Mouse (Mus musculus) CD4-positive, CD25-positive, alpha-beta regulatory T cell, adult 2 months (primary cell): Measurements from ENCODE around the gene Gm20388.
A peak's percentile ranks its signal among the peaks of the same experiment; 100 is the strongest.

Source experiments
- DNase-seq: peaks from one replicate; pipeline ENCODE4 v3.0.0-alpha.2; 2012; ENCODE audit warnings: low read depth, low spot score

Gene Gm20388

GRCm38 (mm10) chr8:120228781-120229573 is 318.3 kb downstream of the Gm20388 start:
- DNase-seq, result peak; percentile 20

GRCm38 (mm10) chr8:120229574-120229916 is 318.9 kb downstream of the Gm20388 start:
- DNase-seq, result no peak

- no peak for DNase-seq
These were observed 319.4 kb downstream of the Gm20388 start for GRCm38 (mm10) chr8:120230081-120230480.

- DNase-seq, result no peak
These were observed 320.3 kb downstream of the Gm20388 start for GRCm38 (mm10) chr8:120230715-120231614.

- DNase-seq, result no peak
These were observed 321.2 kb downstream of the Gm20388 start for GRCm38 (mm10) chr8:120231870-120232269.

DNA sequence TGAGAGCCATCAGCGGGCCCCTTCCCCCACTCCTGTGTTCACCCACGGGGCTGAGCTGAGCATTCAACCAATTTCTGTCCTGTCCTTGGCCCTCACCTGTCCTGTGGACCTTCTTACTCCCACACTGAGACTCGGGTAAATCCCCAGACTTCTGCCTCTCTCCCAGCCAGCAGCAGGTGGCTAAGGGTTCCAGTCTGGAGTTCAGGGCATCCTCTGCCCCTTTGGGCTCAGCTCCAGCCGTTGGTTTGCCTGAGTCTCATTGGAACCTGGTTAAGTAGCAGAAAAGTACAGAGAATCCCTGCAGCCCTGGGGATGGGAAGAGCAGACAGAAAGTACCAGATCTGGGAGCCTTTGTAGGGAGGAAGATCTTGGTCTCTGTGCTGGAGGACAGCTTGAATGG is 321.8 kb downstream of the Gm20388 start:
- DNase-seq, result no peak

GRCm38 (mm10) chr8:120232913-120233312 is 322.3 kb downstream of the Gm20388 start:
- DNase-seq, result no peak

DNA sequence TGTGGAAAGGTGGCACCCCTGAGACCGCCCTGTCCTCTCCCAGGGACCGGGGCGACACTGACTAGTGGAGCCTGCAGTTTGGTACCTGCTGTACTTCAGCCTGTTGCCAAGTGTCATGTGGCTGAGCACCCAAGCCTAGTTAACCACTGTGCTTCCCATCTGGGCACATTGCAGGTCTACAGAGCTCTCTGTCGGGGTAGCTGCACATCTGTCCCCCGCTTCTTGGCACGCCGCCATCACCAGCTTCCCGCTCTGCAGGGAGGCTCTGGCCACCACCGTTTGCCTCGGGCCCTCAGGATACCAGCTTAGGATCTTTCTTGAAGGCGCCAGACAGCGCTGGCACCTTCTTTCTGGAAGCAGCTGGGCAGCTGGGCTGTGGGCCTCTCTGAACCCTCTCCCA is 323.8 kb downstream of the Gm20388 start:
- no peak for DNase-seq

DNA sequence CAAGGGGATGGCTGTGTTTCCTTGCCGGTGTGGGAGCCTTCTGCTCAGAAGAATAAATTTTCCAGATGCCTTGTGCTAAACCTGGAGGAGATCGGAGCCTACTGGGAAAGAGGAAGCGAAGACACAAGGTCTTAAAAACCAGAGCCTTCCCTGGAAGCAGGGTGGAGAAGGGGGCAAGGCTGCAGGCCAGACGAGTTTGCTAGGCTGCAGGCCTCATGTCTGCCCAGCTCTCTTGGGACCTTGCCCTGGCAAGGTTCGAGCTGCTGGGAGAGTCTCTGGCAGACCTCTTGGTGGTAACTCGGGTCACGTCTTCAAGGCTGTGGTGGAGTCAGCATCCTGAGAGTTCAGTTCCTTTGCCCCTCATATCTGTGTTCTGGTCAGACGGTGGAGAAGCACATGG is 324.2 kb downstream of the Gm20388 start:
- DNase-seq, result no peak

GRCm38 (mm10) chr8:120243222-120243621 is 332.6 kb downstream of the Gm20388 start:
- DNase-seq, result no peak

DNA sequence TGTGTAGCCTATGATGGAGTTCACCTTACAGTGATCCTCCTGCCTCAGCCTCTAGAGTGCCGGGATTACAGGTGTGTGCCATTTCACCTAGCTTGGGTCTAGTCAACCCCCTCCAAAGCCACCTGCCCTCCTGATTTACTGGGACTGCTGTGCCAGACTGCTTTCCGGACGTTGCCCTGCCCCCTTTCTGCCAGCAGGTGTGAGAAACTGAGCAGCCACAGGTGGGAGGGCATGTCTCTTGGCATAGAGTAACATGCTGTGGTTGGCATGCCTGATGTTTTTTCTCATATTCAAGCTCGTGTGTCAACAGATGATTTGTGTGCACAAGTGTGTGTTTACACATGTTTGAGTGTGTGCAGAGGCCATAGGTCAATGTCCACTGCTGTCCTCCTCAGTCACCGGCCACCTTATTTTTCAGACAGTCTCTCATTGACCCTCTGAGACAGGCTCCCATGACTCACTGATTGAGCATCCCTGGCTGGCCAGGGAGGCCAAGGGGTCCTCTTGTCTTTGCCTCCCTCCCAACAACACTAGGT is 333.3 kb downstream of the Gm20388 start:
- no peak for DNase-seq

GRCm38 (mm10) chr8:120244553-120244952 is 333.9 kb downstream of the Gm20388 start:
- no peak for DNase-seq

DNA sequence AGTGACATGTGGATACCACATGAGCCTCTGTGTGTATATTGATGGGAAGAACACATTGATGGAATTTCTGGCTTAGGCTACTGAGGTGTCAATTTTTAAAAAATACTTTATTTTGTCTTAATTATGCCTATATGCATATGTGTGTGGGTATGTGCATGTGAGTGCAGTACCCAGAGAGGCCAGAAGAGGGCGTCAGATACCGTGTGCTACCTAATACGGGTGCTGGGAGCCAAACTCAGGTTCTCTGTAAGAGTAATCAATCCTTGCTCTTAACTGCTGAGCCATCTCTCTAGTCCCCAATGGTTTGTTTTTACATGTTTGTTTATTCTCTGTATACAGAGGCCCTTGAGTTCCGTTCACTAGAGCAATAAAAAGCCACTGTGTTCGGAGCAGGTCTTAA is 337.0 kb downstream of the Gm20388 start:
- DNase-seq, result no peak

DNA sequence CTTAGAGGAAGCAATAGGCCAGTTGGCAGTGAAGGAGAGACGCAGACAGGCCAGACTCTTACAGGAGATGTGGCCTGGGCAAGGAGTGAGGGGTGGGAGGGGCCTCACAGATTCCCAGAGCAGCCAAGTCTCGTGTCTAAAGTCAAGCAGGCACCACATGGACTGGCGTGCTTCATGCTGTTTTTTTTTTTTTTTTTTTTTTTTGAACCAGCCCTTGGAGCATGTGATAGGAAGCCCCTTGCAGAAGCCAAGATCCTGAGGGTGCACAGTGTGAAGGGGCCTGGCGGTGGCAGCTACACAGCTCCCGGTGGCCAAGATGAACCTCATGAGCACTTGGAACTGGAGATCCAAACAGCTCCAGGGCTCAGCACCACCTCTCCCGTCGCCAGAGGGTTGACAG is 337.4 kb downstream of the Gm20388 start:
- no peak for DNase-seq

- DNase-seq, result no peak
These were observed 337.8 kb downstream of the Gm20388 start for GRCm38 (mm10) chr8:120248451-120248850.

DNA sequence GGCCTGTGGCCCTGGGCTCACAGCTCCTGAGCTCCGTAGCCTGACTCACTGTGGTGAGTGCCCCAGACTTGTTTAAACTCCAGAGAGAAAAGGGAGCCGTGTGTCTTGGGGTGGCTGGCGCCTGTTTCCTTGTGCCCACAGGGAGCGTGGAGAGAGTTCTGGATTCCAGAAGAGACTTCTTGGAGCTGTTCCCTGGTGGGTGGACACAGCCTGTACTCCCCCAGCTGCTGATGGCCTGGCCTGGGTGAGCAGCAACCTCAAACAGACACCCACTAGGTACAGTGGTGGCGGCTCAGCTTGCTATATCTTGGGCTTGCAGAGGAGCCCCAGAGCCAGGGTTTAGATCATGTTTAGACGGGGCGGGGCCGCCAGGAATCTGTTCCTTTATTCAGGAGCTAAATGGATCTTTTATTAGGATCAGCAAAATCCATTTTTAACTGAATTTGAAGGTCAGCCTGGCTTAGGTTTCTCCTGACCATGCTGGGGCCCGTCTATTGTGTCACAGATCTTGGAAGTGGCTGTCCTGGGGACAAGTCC is 339.2 kb downstream of the Gm20388 start:
- no peak for DNase-seq

GRCm38 (mm10) chr8:120250750-120251410 is 340.2 kb downstream of the Gm20388 start:
- no peak for DNase-seq

GRCm38 (mm10) chr8:120251411-120252035 is 340.9 kb downstream of the Gm20388 start:
- DNase-seq, result no peak

GRCm38 (mm10) chr8:120253626-120254025 is 343.0 kb downstream of the Gm20388 start:
- DNase-seq, result no peak

- DNase-seq, result no peak
These were observed 344.9 kb downstream of the Gm20388 start for GRCm38 (mm10) chr8:120255406-120255987.

DNA sequence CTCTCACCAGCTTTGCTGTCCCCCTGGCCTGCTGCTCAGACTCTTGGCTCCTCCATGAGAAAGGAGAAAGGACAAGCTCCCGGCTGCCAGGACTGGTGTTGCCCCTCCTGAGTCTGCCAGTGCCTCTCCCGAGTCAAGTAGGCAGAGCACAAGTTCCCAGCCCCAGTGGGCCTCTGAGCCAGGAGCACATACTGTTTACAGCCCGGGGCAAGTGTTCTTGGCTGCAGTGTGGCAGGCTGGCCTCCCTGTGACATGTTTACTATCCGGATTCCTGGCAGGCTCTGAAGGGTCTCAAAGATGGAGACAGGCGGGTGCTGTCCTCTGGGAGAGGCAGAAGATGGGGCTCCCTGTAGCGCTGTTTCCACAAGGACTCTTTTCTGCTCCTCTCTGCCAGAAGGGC is 346.3 kb downstream of the Gm20388 start:
- DNase-seq, result no peak
